Mouse (Mus musculus) E14TG2a.4 (cell line): ENCODE results near the gene Uqcc3.
"Not testable (repeated sequence)": the region's sequence is repeated elsewhere in the genome, so short reads cannot be mapped to it uniquely, and the experiment has no call there.

Experiments
- H3K27me3 ChIP-seq: 2 replicates; pipeline ENCODE4 v1.6.1; 2014; ENCODE audit warnings: low read length, control low read depth; ENCODE audit not compliant: insufficient read depth
- H3K36me3 ChIP-seq: 2 replicates; pipeline ENCODE4 v1.6.1; 2014; ENCODE audit warnings: low read length, control low read depth; ENCODE audit not compliant: insufficient read depth
- H3K4me1 ChIP-seq: replicated peaks from 2 replicates; pipeline ENCODE4 v1.6.1; 2014; ENCODE audit warnings: low read depth, low read length, control low read depth
- H3K4me3 ChIP-seq: replicated peaks from 2 replicates; pipeline ENCODE4 v1.5.1; 2014; ENCODE audit warnings: mild to moderate bottlenecking, low read length
- H3K9me3 ChIP-seq: 2 replicates; pipeline ENCODE4 v1.6.1; 2014; ENCODE audit warnings: low read length, control low read depth
- CTCF ChIP-seq: conservative IDR thresholded peaks from 2 replicates; pipeline ENCODE4 v1.5.1; 2014; ENCODE audit warnings: low read length
- NANOG ChIP-seq: IDR thresholded peaks from 2 replicates; pipeline ENCODE4 v1.6.1; 2014; ENCODE audit warnings: borderline replicate concordance, low read length, mixed read lengths
- POU5F1 ChIP-seq: IDR thresholded peaks from 2 replicates; pipeline ENCODE4 v1.6.1; 2014; ENCODE audit warnings: low read length, borderline replicate concordance

Uqcc3 gene

GRCm38 (mm10) chr19:8848356-8848755, 32.4 kb downstream of the Uqcc3 start:
- H3K4me3 ChIP-seq = no peak overlapping the region
- H3K36me3 ChIP-seq = peaks cover 51% of the 10 kb centered on the region
- no peaks in the 10 kb centered on the region for H3K27me3 ChIP-seq
- peaks cover 61% of the 10 kb centered on the region for H3K4me1 ChIP-seq
- no peak for TF ChIP-seq POU5F1
- no peak for TF ChIP-seq CTCF
- no peak for TF ChIP-seq NANOG
- no peaks in the 10 kb centered on the region for H3K9me3 ChIP-seq

- H3K4me1 ChIP-seq = peaks cover 52% of the 10 kb centered on the region
- peaks cover 73% of the 10 kb centered on the region for H3K36me3 ChIP-seq
- TF ChIP-seq POU5F1 (no peak), NANOG (no peak), CTCF (peak; percentile 93)
- H3K9me3 ChIP-seq = no peaks in the 10 kb centered on the region
- no peak overlapping the region for H3K4me3 ChIP-seq
- no peaks in the 10 kb centered on the region for H3K27me3 ChIP-seq
Observed at GRCm38 (mm10) chr19:8844371-8845129, 36.2 kb downstream of the Uqcc3 start.

GRCm38 (mm10) chr19:8842961-8843360, 37.8 kb downstream of the Uqcc3 start:
- H3K4me3 ChIP-seq = no peak overlapping the region
- H3K27me3 ChIP-seq = no peaks in the 10 kb centered on the region
- TF ChIP-seq NANOG (no peak), POU5F1 (no peak), CTCF (no peak)
- peaks cover 52% of the 10 kb centered on the region for H3K4me1 ChIP-seq
- H3K9me3 ChIP-seq = no peaks in the 10 kb centered on the region
- H3K36me3 ChIP-seq = peaks cover 65% of the 10 kb centered on the region

- Histone ChIP-seq H3K27me3 (no peaks in the 10 kb centered on the region), H3K9me3 (no peaks in the 10 kb centered on the region), H3K4me3 (peak overlapping the region; percentile 76), H3K4me1 (peaks cover 49% of the 10 kb centered on the region), H3K36me3 (peaks cover 45% of the 10 kb centered on the region)
- TF ChIP-seq NANOG (no peak), CTCF (no peak), POU5F1 (no peak)
Observed at GRCm38 (mm10) chr19:8841012-8841411, 39.7 kb downstream of the Uqcc3 start.

GRCm38 (mm10) chr19:8839908-8840791, 40.6 kb downstream of the Uqcc3 start:
- Histone ChIP-seq H3K4me1 (peaks cover 58% of the 10 kb centered on the region), H3K9me3 (no peaks in the 10 kb centered on the region), H3K36me3 (peaks cover 43% of the 10 kb centered on the region), H3K4me3 (peak overlapping the region; percentile 76), H3K27me3 (no peaks in the 10 kb centered on the region)
- TF ChIP-seq NANOG (no peak), POU5F1 (no peak), CTCF (no peak)

GRCm38 (mm10) chr19:8839103-8839907, 41.4 kb downstream of the Uqcc3 start, which contains the start of gene Gng3:
TSS of gene Gng3 (minus strand) at chr19:8839194.
- peaks cover 46% of the 10 kb centered on the region for H3K36me3 ChIP-seq
- H3K4me1 ChIP-seq = peaks cover 58% of the 10 kb centered on the region
- TF ChIP-seq NANOG = no peak
- TF ChIP-seq POU5F1 = no peak
- no peak for TF ChIP-seq CTCF
- no peaks in the 10 kb centered on the region for H3K27me3 ChIP-seq
- no peaks in the 10 kb centered on the region for H3K9me3 ChIP-seq
- H3K4me3 ChIP-seq = peak within 1 kb of the TSS; percentile 76

- Histone ChIP-seq H3K4me1 (peaks cover 58% of the 10 kb centered on the region), H3K4me3 (peak overlapping the region; percentile 76), H3K9me3 (no peaks in the 10 kb centered on the region), H3K36me3 (peaks cover 47% of the 10 kb centered on the region), H3K27me3 (no peaks in the 10 kb centered on the region)
- no peak for TF ChIP-seq POU5F1
- no peak for TF ChIP-seq CTCF
- TF ChIP-seq NANOG = no peak
Observed at GRCm38 (mm10) chr19:8838041-8838730, 42.5 kb downstream of the Uqcc3 start.

- H3K9me3 ChIP-seq = no peaks in the 10 kb centered on the region
- peak within 1 kb of the TSS; percentile 76 for H3K4me3 ChIP-seq
- H3K4me1 ChIP-seq = peaks cover 58% of the 10 kb centered on the region
- no peak for TF ChIP-seq NANOG
- TF ChIP-seq CTCF = peak; percentile 30
- peaks cover 47% of the 10 kb centered on the region for H3K36me3 ChIP-seq
- H3K27me3 ChIP-seq = no peaks in the 10 kb centered on the region
Observed at GRCm38 (mm10) chr19:8837251-8837791, 43.4 kb downstream of the Uqcc3 start, which contains the start of gene Bscl2. TSS of gene Bscl2 (plus strand) at chr19:8837467.

GRCm38 (mm10) chr19:8836327-8836726, 44.4 kb downstream of the Uqcc3 start:
- H3K4me1 ChIP-seq = peaks cover 56% of the 10 kb centered on the region
- H3K4me3 ChIP-seq = peak overlapping the region; percentile 76; the same call in 1 of the 2 replicates

More at GRCm38 (mm10) chr19:8836327-8836726, 44.4 kb downstream of the Uqcc3 start:
- H3K9me3 ChIP-seq, H3K27me3 ChIP-seq: not testable (repeated sequence)
- H3K36me3 ChIP-seq = peaks cover 47% of the 10 kb centered on the region
